Mouse (Mus musculus) forebrain, embryonic 16.5 days (tissue): Measurements from ENCODE around the gene Kif21a. TPM values are rescaled to one million over a fixed set of nuclear protein-coding genes. Genes with fewer than 3 reads are reported as not detected.

Experiments
- ATAC-seq: fragments of 200-750 bp; cut with Nextera tagmentation; 2 replicates; pipeline ENCODE4 v1.8.0; 2017; ENCODE audit warnings: mild to moderate bottlenecking, moderate library complexity
- H3K27ac ChIP-seq: fragments of 300-500 bp; sonication (generic); 2 replicates; pipeline ENCODE4 v1.5.1; 2014; ENCODE audit warnings: low read length, control low read depth
- H3K27me3 ChIP-seq: fragments of 300-500 bp; sonication (generic); replicated peaks from 2 replicates; pipeline ENCODE4 v1.6.1; 2014; ENCODE audit warnings: low read length; ENCODE audit not compliant: control insufficient read depth, insufficient read depth
- H3K36me3 ChIP-seq: fragments of 300-500 bp; sonication (generic); 2 replicates; pipeline ENCODE4 v1.6.1; 2014; ENCODE audit not compliant: control insufficient read depth, insufficient read depth
- H3K4me1 ChIP-seq: fragments of 300-500 bp; sonication (generic); replicated peaks from 2 replicates; pipeline ENCODE4 v1.6.1; 2014; ENCODE audit warnings: low read length; ENCODE audit not compliant: control insufficient read depth, insufficient read depth
- H3K4me2 ChIP-seq: fragments of 300-500 bp; sonication (generic); 2 replicates; pipeline ENCODE4 v1.6.1; 2014; ENCODE audit warnings: mild to moderate bottlenecking, low read length, control low read depth
- H3K4me3 ChIP-seq: fragments of 300-500 bp; sonication (generic); replicated peaks from 2 replicates; pipeline ENCODE4 v1.5.1; 2014; ENCODE audit warnings: mild to moderate bottlenecking, low read length, control low read depth
- H3K9ac ChIP-seq: fragments of 300-500 bp; sonication (generic); replicated peaks from 2 replicates; pipeline ENCODE4 v1.6.1; 2014; ENCODE audit warnings: low read depth, low read length, control low read depth
- H3K9me3 ChIP-seq: fragments of 300-500 bp; sonication (generic); 2 replicates; pipeline ENCODE4 v1.6.1; 2016; ENCODE audit warnings: low read length; ENCODE audit not compliant: control insufficient read depth
- WGBS: fragments of 180-500 bp; shearing (Covaris S2); extraction: QIAGEN DNeasy Blood & Tissue Kit; methylation state at CpG from one replicate; pipeline ENCODE4 v1.1.7; 2014; 5-methylcytosine and 5-hydroxymethylcytosine counted together
- polyA plus RNA-seq: library from polyadenylated mRNA; unstranded; fragments of >200 nt; fragmentation: Nextera tagmentation; extraction: Ambion mirVana; gene quantifications from 2 replicates; pipeline ENCODE4 v1.2.1, GENCODE M21; 2015

Kif21a gene
- polyA plus RNA-seq, 1 experiment from 2014 or later, result 49.0 TPM

DNA sequence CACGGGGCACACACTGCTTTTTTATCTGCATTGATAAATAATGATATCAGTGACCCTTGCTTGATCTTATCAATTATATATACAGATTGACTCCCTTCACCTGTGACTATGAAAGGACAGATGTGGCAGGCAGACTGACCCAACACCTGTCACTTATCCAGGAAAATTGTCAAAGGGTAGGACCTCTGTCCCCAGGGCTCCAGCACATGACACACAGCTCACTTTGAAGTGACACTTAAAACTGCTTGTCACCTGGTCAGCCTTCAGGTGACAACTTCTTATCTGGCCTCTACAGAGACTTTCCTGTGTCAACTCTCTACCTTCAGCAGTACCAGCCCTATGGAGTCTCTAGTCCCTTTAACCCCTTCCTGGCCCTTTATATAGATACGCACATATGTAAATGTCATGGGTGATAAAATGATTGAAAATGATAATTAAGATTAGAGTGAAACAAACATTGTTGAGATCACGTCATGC lies 7.2 kb upstream of the Kif21a start:
- Histone ChIP-seq H3K4me2 (no peak overlapping the region), H3K4me3 (no peak overlapping the region), H3K36me3 (no peaks in the 10 kb centered on the region), H3K9ac (no peak overlapping the region), H3K27me3 (no peaks in the 10 kb centered on the region), H3K4me1 (peaks cover 17% of the 10 kb centered on the region), H3K27ac (peak overlapping the region; percentile 44; the same call in 1 of the 2 replicates), H3K9me3 (peaks cover 3% of the 10 kb centered on the region; the same call in 1 of the 2 replicates)
- no peak; the same call in 1 of the 2 replicates for ATAC-seq
- 48% methylated on average over 3 of the region's 3 CpGs for WGBS

DNA sequence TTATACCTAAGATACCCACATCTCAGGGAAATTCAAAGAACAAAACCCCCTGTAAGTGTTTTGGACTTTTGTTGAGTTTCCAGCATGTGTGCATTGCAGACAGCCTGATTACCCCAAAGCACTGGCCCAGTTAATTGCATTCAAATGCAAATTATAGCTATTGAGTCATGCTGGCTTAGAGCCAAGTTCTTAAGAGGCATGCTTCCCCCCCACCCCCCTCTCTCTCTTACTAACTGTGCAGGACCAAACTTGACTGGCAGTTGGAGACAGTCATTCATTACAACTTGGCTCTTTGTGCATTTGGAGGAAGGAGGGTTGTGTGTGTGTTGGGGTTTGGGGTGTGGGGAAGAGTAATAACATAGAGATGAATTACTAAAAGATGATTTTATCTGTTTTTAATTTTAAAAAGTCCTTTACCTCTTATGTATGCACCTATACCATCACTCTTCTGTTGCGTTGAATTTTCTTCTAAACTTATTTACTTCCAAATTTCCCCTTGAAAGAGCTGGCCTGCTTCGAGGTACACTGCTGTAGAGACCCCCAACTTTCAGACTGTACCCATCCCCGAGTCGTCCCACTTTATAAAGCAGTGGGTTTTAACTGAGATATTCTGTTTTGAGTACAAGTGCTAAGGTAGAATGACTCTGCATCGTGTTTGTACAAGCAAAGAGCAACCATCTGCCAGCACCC lies 6.6 kb upstream of the Kif21a start:
- WGBS, result 9% methylated on average over 5 of the region's 5 CpGs
- H3K27me3 ChIP-seq, result no peaks in the 10 kb centered on the region
- peak; percentile 93 for ATAC-seq
- no peaks in the 10 kb centered on the region for H3K36me3 ChIP-seq
- H3K4me3 ChIP-seq, result no peak overlapping the region
- H3K27ac ChIP-seq, result peak overlapping the region; percentile 44; the same call in 1 of the 2 replicates
- H3K4me2 ChIP-seq, result 0 out of 2 replicates have a peak overlapping the region, but pooled peaks have one; percentile 7
- peaks cover 3% of the 10 kb centered on the region; the same call in 1 of the 2 replicates for H3K9me3 ChIP-seq
- no peak overlapping the region for H3K9ac ChIP-seq
- peaks cover 17% of the 10 kb centered on the region for H3K4me1 ChIP-seq

DNA sequence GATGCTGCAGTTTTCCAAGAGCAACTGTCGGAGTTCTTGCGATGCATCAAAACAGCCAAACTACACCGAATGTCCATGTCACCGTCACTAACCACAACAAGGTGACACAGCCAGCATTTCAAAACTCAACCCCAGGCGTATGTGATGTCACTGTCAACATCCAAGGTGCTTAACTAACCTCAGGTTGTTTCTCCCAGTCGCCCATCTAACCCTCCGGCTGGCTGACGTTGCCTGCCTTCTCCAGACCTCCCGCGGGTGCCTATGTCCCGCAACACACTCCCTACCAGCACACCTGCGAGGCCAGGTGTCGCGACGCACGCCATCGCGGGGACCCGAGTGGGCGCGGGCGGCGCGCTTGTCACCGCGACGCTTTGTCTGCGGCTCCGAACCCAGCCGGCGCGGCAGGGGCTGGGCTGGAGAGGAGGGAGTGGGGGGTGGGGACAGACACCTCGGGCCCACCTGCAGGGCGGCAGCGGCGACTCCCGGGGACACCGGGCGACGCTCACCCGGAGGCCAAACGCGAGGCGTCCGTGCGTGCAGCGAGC lies 725 bp downstream of the Kif21a start:
- H3K4me2 ChIP-seq, result peak overlapping the region; percentile 74
- peak overlapping the region; percentile 97 for H3K4me3 ChIP-seq
- H3K36me3 ChIP-seq, result no peaks in the 10 kb centered on the region
- peak overlapping the region; percentile 99 for H3K9ac ChIP-seq
- H3K27me3 ChIP-seq, result no peaks in the 10 kb centered on the region
- under 1% methylated on average over 39 of the region's 47 CpGs for WGBS
- ATAC-seq, result peak; percentile 50
- H3K9me3 ChIP-seq, result no peaks in the 10 kb centered on the region
- H3K4me1 ChIP-seq, result peaks cover 21% of the 10 kb centered on the region
- peak overlapping the region; percentile 99 for H3K27ac ChIP-seq

DNA sequence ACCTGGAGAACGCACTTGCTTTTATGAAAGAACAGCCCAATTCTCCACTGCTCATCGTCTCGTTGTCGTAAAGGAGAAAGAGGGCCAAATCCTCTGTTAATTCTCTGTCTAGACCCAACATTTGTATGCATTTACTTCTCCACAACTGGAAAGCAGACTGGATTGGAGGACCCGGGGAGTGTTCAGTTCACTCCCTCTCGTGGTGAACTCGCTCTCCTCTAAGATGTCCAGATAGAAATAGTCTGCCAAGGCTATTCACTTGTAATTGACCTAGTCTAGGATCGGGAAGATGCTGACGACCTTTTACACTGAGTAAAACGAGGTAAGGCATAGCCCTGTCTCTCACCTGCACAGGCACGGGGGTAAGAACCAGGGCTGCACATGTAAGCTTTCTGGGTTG lies 2.1 kb downstream of the Kif21a start:
- WGBS, result 22% methylated on average over 11 of the region's 11 CpGs
- H3K9ac ChIP-seq, result peak overlapping the region; percentile 45
- no peak for ATAC-seq
- no peaks in the 10 kb centered on the region for H3K9me3 ChIP-seq
- no peaks in the 10 kb centered on the region for H3K36me3 ChIP-seq
- peak overlapping the region; percentile 42 for H3K4me3 ChIP-seq
- peaks cover 21% of the 10 kb centered on the region for H3K4me1 ChIP-seq
- peak overlapping the region; percentile 74 for H3K4me2 ChIP-seq
- H3K27ac ChIP-seq, result no peak overlapping the region
- H3K27me3 ChIP-seq, result no peaks in the 10 kb centered on the region

DNA sequence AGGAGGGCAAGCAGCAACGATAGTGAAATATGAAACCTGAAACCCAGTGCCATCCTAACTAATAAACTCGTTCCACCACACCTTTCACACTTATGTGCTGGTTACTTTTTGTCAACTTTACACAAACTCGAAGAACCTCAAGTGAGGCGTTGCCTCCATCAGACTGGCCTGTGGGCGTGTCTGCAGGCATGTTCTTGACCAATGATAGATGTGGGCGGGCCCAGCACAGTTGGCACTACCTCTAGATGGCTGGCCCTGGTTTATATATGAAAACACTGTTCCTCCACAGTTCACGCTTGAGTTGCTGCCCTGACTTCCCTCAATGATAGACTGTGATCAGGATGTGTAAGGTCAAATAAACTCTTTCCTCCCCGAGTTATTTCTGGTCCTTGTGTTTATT lies 3.2 kb downstream of the Kif21a start:
- peak overlapping the region; percentile 6; the same call in 1 of the 2 replicates for H3K4me3 ChIP-seq
- H3K4me2 ChIP-seq, result peak overlapping the region; percentile 36
- no peak overlapping the region for H3K27ac ChIP-seq
- H3K9me3 ChIP-seq, result no peaks in the 10 kb centered on the region
- H3K36me3 ChIP-seq, result no peaks in the 10 kb centered on the region
- H3K9ac ChIP-seq, result no peak overlapping the region
- 41% methylated on average over 8 of the region's 8 CpGs for WGBS
- peak; percentile 20; the same call in 1 of the 2 replicates for ATAC-seq
- H3K27me3 ChIP-seq, result no peaks in the 10 kb centered on the region
- peaks cover 21% of the 10 kb centered on the region for H3K4me1 ChIP-seq

DNA sequence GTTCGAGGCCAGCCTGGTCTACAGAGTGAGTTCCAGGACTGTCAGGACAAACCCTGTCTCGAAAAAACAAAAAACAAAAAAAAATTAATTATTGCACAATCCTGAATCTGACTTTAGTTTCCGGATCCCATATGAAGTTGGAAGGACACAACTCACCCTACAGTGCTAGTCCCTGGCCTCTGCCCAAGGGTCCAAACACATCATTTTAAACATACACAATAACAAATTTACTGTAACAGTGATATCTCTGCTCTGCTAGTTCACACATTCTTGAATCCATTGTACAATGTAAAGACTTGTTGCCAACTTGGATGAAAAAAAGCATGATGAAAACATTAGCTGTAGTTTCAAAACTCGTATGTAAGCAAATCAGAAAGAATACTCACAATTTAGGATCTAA lies 6.5 kb downstream of the Kif21a start:
- no peak for ATAC-seq
- H3K9me3 ChIP-seq, result no peaks in the 10 kb centered on the region
- no peaks in the 10 kb centered on the region for H3K27me3 ChIP-seq
- no peaks in the 10 kb centered on the region for H3K36me3 ChIP-seq
- H3K27ac ChIP-seq, result no peak overlapping the region
- peaks cover 18% of the 10 kb centered on the region for H3K4me1 ChIP-seq
- no peak overlapping the region for H3K4me3 ChIP-seq
- 89% methylated on average over 4 of the region's 4 CpGs for WGBS
- no peak overlapping the region for H3K9ac ChIP-seq
- H3K4me2 ChIP-seq, result no peak overlapping the region

DNA sequence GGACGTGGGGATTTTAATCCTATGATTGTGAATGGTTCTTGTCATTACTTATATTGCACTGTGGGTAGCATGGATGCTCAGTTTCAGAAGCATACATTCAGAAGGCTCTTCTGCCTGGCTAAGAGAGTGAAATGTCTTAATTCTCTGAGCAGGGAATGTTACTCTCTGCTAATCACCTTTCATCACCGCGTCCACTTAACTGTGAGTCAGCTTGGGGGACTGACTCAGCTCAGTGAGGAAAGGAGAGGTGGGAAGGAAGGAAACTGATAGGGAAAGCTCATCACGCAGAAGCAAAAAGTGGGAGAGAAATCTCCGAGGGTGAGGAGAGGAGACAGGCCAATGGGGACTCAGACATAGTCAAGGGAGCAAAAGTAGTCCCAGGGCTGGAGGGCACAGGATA lies 10.9 kb downstream of the Kif21a start:
- ATAC-seq, result no peak
- no peak overlapping the region for H3K4me2 ChIP-seq
- WGBS, result 87% methylated on average over 5 of the region's 5 CpGs

DNA sequence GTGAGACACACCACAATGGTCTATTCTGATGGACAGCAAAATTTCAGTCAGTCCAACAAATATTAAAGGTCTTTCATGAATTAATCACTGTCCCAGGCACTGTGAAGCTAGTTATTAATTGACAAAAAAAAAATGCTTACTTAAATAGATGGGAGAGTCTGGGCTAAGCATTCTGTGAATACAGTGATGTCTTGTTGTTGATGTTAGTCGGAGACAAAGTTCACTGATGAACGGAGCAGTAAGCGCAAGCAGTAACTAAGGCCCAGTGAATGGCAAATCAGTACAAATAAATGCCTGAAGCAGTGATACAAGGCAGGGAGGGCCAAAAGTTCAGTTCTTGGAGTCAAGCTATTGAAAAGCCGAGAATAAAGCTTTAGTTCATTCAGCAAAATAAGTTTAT lies 15.7 kb downstream of the Kif21a start:
- H3K9ac ChIP-seq, result no peak overlapping the region
- no peak overlapping the region for H3K4me3 ChIP-seq
- H3K27me3 ChIP-seq, result no peaks in the 10 kb centered on the region
- WGBS, result 44% methylated on average over 4 of the region's 4 CpGs
- no peak for ATAC-seq
- peaks cover 5% of the 10 kb centered on the region; the same call in 1 of the 2 replicates for H3K4me1 ChIP-seq
- H3K36me3 ChIP-seq, result no peaks in the 10 kb centered on the region
- H3K27ac ChIP-seq, result no peak overlapping the region
- no peak overlapping the region for H3K4me2 ChIP-seq
- no peaks in the 10 kb centered on the region; the same call in 1 of the 2 replicates for H3K9me3 ChIP-seq

More for the DNA sequence above, 10.9 kb downstream of the Kif21a start:
- H3K36me3 ChIP-seq, result no peaks in the 10 kb centered on the region
- peaks cover 5% of the 10 kb centered on the region; the same call in 1 of the 2 replicates for H3K4me1 ChIP-seq
- no peaks in the 10 kb centered on the region for H3K27me3 ChIP-seq
- H3K9ac ChIP-seq, result no peak overlapping the region
- no peaks in the 10 kb centered on the region for H3K9me3 ChIP-seq
- no peak overlapping the region for H3K27ac ChIP-seq
- H3K4me3 ChIP-seq, result no peak overlapping the region

DNA sequence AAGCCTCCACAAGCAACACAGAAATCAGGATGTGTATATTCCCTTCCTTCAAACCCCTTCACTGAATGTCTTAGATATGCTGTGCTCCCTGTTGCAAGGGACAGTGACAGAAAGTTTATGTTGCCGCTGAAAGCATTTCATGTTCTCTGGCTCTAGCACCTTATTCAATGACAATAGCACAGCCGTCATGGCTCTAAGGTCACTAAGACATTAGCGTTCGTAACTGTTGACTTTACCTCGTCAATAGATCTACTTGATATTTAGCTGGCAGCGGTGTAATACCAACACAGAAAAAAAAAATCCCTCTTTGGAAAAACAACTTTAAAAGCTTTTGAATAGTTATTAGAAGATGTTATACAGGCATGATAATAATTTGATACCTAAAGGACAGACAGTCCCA lies 16.2 kb downstream of the Kif21a start:
- Histone ChIP-seq H3K4me1 (peaks cover 10% of the 10 kb centered on the region), H3K27me3 (no peaks in the 10 kb centered on the region), H3K9ac (no peak overlapping the region), H3K36me3 (no peaks in the 10 kb centered on the region), H3K27ac (no peak overlapping the region), H3K4me3 (no peak overlapping the region), H3K9me3 (no peaks in the 10 kb centered on the region; the same call in 1 of the 2 replicates), H3K4me2 (no peak overlapping the region)
- no peak for ATAC-seq
- 81% methylated on average over 6 of the region's 6 CpGs for WGBS
